In the genomic region with DNA sequence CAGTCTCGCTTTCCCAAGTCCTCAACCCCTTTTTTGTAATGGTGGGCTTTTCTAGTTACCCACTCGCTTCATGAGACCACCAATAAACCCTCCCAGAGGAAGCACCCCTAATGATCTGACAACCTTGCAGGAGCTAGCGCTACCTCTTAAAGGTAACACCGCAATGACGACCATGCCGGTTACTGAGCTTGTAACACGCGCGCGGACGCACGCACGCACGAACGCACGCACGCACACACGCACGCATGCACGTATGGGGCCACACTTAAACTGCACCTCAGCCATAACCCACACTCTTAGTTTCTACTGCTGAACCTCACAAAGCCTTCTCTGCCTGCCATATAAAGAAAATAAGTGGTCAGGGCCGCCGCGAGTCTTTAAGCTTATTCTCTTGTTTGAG, we compare ENCODE assay signal across 17 mouse cellular contexts. TPM values are rescaled to one million over a fixed set of nuclear protein-coding genes. Genes with fewer than 3 reads are reported as not detected.
"Had no signal": no experiment of that assay in that cellular context is flagged by ENCODE, and none has a peak within 500 bp of the region (broad histone marks: within the 10 kb centered on the region; RNA-seq: fewer than 3 reads in every experiment).

No protein-coding gene starts in this region.

- DNase-seq: liver, postnatal 0 days; lung, adult 2 months; lung, postnatal 14 days; lung, postnatal 36 days; right cerebral cortex, postnatal 14 days; thymus, adult 2 months; thymus, postnatal 25 days; thymus, postnatal 4 days had no signal

- H3K27ac ChIP-seq: liver, embryonic 15.5 days; lung, embryonic 15.5 days; macrophage; midbrain, embryonic 13.5 days; midbrain, embryonic 15.5 days; neural tube, embryonic 12.5 days; stomach, embryonic 15.5 days; stomach, postnatal 0 days had no signal

- ATAC-seq: liver, postnatal 0 days; lung, postnatal 0 days; midbrain, embryonic 13.5 days; midbrain, embryonic 15.5 days had no signal

- H3K4me1 ChIP-seq: liver, embryonic 15.5 days; lung, embryonic 15.5 days; stomach, embryonic 15.5 days had no signal

- H3K4me3 ChIP-seq: liver, embryonic 15.5 days; lung, embryonic 15.5 days; midbrain, embryonic 13.5 days; midbrain, embryonic 15.5 days; neural tube, embryonic 12.5 days; stomach, embryonic 15.5 days had no signal

- H3K36me3 ChIP-seq: liver, embryonic 15.5 days; lung, embryonic 15.5 days; stomach, embryonic 15.5 days had no signal

- H3K27me3 ChIP-seq: liver, embryonic 15.5 days; lung, embryonic 15.5 days; midbrain, embryonic 13.5 days; midbrain, embryonic 15.5 days; neural tube, embryonic 12.5 days; stomach, embryonic 15.5 days had no signal

RNA-seq across cellular contexts. Expression of a gene that starts 26.8 kb away (rescaled TPM):
- polyA plus RNA-seq: macrophage had no signal
